Mouse (Mus musculus): ENCODE results near the gene Sectm1a. TPM values are rescaled to one million over a fixed set of nuclear protein-coding genes. Genes with fewer than 3 reads are reported as not detected.
"Not testable (repeated sequence)": the region's sequence is repeated elsewhere in the genome, so short reads cannot be mapped to it uniquely, and the experiment has no call there.

Gene Sectm1a
- polyA plus RNA-seq, 1 experiment = not detected

GRCm38 (mm10) chr11:121086296-121086695, 5.3 kb upstream of the Sectm1a start:
- H3K27me3 ChIP-seq (ENCODE audit: control insufficient read depth, insufficient read depth, low read length, poor library complexity, severe bottlenecking) = no peaks in the 10 kb centered on the region
- H3K36me3 ChIP-seq (ENCODE audit: control insufficient read depth, insufficient read depth, low read length, poor library complexity, severe bottlenecking) = no peaks in the 10 kb centered on the region
- H3K4me1 ChIP-seq (ENCODE audit: control insufficient read depth, insufficient read depth, low read length) = no peaks in the 10 kb centered on the region
- H3K9ac ChIP-seq (ENCODE audit: low read depth, poor library complexity, severe bottlenecking) = no peak overlapping the region
- no peaks in the 10 kb centered on the region for H3K9me3 ChIP-seq (replicated peaks; ENCODE audit: control insufficient read depth, insufficient read depth, low read length, poor library complexity, severe bottlenecking)
- H3K4me3 ChIP-seq (ENCODE audit: low read depth, low read length) = no peak overlapping the region
- no peak overlapping the region for H3K27ac ChIP-seq (ENCODE audit: insufficient read depth, low read length)
- TF ChIP-seq CTCF (IDR thresholded peaks at IDR 0.05; ENCODE audit: low read depth, low read length) (no peak), POLR2A (IDR thresholded peaks at IDR 0.05; ENCODE audit: insufficient read depth, low read length) (no peak), EP300 (IDR thresholded peaks at IDR 0.05; ENCODE audit: insufficient read depth, low read depth, low read length) (no peak)

- Histone ChIP-seq H3K36me3 (ENCODE audit: control insufficient read depth, insufficient read depth, low read length, poor library complexity, severe bottlenecking) (no peaks in the 10 kb centered on the region), H3K9ac (ENCODE audit: low read depth, poor library complexity, severe bottlenecking) (no peak overlapping the region), H3K4me1 (ENCODE audit: control insufficient read depth, insufficient read depth, low read length) (no peaks in the 10 kb centered on the region), H3K9me3 (replicated peaks; ENCODE audit: control insufficient read depth, insufficient read depth, low read length, poor library complexity, severe bottlenecking) (no peaks in the 10 kb centered on the region), H3K27ac (ENCODE audit: insufficient read depth, low read length) (no peak overlapping the region), H3K4me3 (ENCODE audit: low read depth, low read length) (no peak overlapping the region), H3K27me3 (ENCODE audit: control insufficient read depth, insufficient read depth, low read length, poor library complexity, severe bottlenecking) (no peaks in the 10 kb centered on the region)
- no peak for TF ChIP-seq EP300 (IDR thresholded peaks at IDR 0.05; ENCODE audit: insufficient read depth, low read depth, low read length)
Measured at GRCm38 (mm10) chr11:121085181-121085580, 4.2 kb upstream of the Sectm1a start.

- Histone ChIP-seq H3K4me1 (ENCODE audit: control insufficient read depth, insufficient read depth, low read length) (no peaks in the 10 kb centered on the region), H3K27me3 (ENCODE audit: control insufficient read depth, insufficient read depth, low read length, poor library complexity, severe bottlenecking) (no peaks in the 10 kb centered on the region), H3K27ac (ENCODE audit: insufficient read depth, low read length) (no peak overlapping the region), H3K36me3 (ENCODE audit: control insufficient read depth, insufficient read depth, low read length, poor library complexity, severe bottlenecking) (no peaks in the 10 kb centered on the region), H3K9ac (ENCODE audit: low read depth, poor library complexity, severe bottlenecking) (no peak overlapping the region), H3K4me3 (ENCODE audit: low read depth, low read length) (no peak overlapping the region), H3K9me3 (replicated peaks; ENCODE audit: control insufficient read depth, insufficient read depth, low read length, poor library complexity, severe bottlenecking) (no peaks in the 10 kb centered on the region)
- TF ChIP-seq EP300 (IDR thresholded peaks at IDR 0.05; ENCODE audit: insufficient read depth, low read depth, low read length) (no peak), CTCF (IDR thresholded peaks at IDR 0.05; ENCODE audit: low read depth, low read length) (no peak), POLR2A (IDR thresholded peaks at IDR 0.05; ENCODE audit: insufficient read depth, low read length) (no peak)
Measured at GRCm38 (mm10) chr11:121082857-121083500, 2.0 kb upstream of the Sectm1a start.

GRCm38 (mm10) chr11:121082250-121082649, 1.2 kb upstream of the Sectm1a start:
- Histone ChIP-seq H3K9ac (ENCODE audit: low read depth, poor library complexity, severe bottlenecking) (no peak overlapping the region), H3K27me3 (ENCODE audit: control insufficient read depth, insufficient read depth, low read length, poor library complexity, severe bottlenecking) (no peaks in the 10 kb centered on the region), H3K9me3 (replicated peaks; ENCODE audit: control insufficient read depth, insufficient read depth, low read length, poor library complexity, severe bottlenecking) (no peaks in the 10 kb centered on the region), H3K36me3 (ENCODE audit: control insufficient read depth, insufficient read depth, low read length, poor library complexity, severe bottlenecking) (no peaks in the 10 kb centered on the region), H3K4me1 (ENCODE audit: control insufficient read depth, insufficient read depth, low read length) (no peaks in the 10 kb centered on the region), H3K4me3 (ENCODE audit: low read depth, low read length) (no peak overlapping the region), H3K27ac (ENCODE audit: insufficient read depth, low read length) (no peak overlapping the region)
- TF ChIP-seq POLR2A (IDR thresholded peaks at IDR 0.05; ENCODE audit: insufficient read depth, low read length) (no peak), CTCF (IDR thresholded peaks at IDR 0.05; ENCODE audit: low read depth, low read length) (no peak), EP300 (IDR thresholded peaks at IDR 0.05; ENCODE audit: insufficient read depth, low read depth, low read length) (no peak)

- Histone ChIP-seq H3K27me3 (ENCODE audit: control insufficient read depth, insufficient read depth, low read length, poor library complexity, severe bottlenecking) (no peaks in the 10 kb centered on the region), H3K4me3 (ENCODE audit: low read depth, low read length) (no peak overlapping the region), H3K9me3 (replicated peaks; ENCODE audit: control insufficient read depth, insufficient read depth, low read length, poor library complexity, severe bottlenecking) (no peaks in the 10 kb centered on the region), H3K27ac (ENCODE audit: insufficient read depth, low read length) (no peak overlapping the region), H3K36me3 (ENCODE audit: control insufficient read depth, insufficient read depth, low read length, poor library complexity, severe bottlenecking) (no peaks in the 10 kb centered on the region), H3K9ac (ENCODE audit: low read depth, poor library complexity, severe bottlenecking) (no peak overlapping the region), H3K4me1 (ENCODE audit: control insufficient read depth, insufficient read depth, low read length) (no peaks in the 10 kb centered on the region)
- no peak for TF ChIP-seq EP300 (IDR thresholded peaks at IDR 0.05; ENCODE audit: insufficient read depth, low read depth, low read length)
- no peak for TF ChIP-seq POLR2A (IDR thresholded peaks at IDR 0.05; ENCODE audit: insufficient read depth, low read length)
- no peak for TF ChIP-seq CTCF (IDR thresholded peaks at IDR 0.05; ENCODE audit: low read depth, low read length)
Measured at GRCm38 (mm10) chr11:121080330-121080729, 690 bp downstream of the Sectm1a start.

GRCm38 (mm10) chr11:121075655-121076054, 5.4 kb downstream of the Sectm1a start:
- Histone ChIP-seq H3K36me3 (ENCODE audit: control insufficient read depth, insufficient read depth, low read length, poor library complexity, severe bottlenecking) (no peaks in the 10 kb centered on the region), H3K27ac (ENCODE audit: insufficient read depth, low read length) (no peak overlapping the region), H3K9ac (ENCODE audit: low read depth, poor library complexity, severe bottlenecking) (no peak overlapping the region), H3K4me3 (ENCODE audit: low read depth, low read length) (no peak overlapping the region), H3K4me1 (ENCODE audit: control insufficient read depth, insufficient read depth, low read length) (no peaks in the 10 kb centered on the region), H3K9me3 (replicated peaks; ENCODE audit: control insufficient read depth, insufficient read depth, low read length, poor library complexity, severe bottlenecking) (no peaks in the 10 kb centered on the region), H3K27me3 (ENCODE audit: control insufficient read depth, insufficient read depth, low read length, poor library complexity, severe bottlenecking) (no peaks in the 10 kb centered on the region)
- TF ChIP-seq CTCF (IDR thresholded peaks at IDR 0.05; ENCODE audit: low read depth, low read length) (no peak), EP300 (IDR thresholded peaks at IDR 0.05; ENCODE audit: insufficient read depth, low read depth, low read length) (no peak), POLR2A (IDR thresholded peaks at IDR 0.05; ENCODE audit: insufficient read depth, low read length) (no peak)

- not testable (repeated sequence) for H3K4me1 ChIP-seq (ENCODE audit: control insufficient read depth, insufficient read depth, low read length); H3K4me3 ChIP-seq (ENCODE audit: low read depth, low read length); H3K9ac ChIP-seq (ENCODE audit: low read depth, poor library complexity, severe bottlenecking); H3K27ac ChIP-seq (ENCODE audit: insufficient read depth, low read length); H3K9me3 ChIP-seq (replicated peaks; ENCODE audit: control insufficient read depth, insufficient read depth, low read length, poor library complexity, severe bottlenecking); H3K36me3 ChIP-seq (ENCODE audit: control insufficient read depth, insufficient read depth, low read length, poor library complexity, severe bottlenecking); H3K27me3 ChIP-seq (ENCODE audit: control insufficient read depth, insufficient read depth, low read length, poor library complexity, severe bottlenecking)
Measured at GRCm38 (mm10) chr11:121069662-121070061, 11.4 kb downstream of the Sectm1a start.
